Mouse (Mus musculus): Measurements from ENCODE around the gene Tfb2m. TPM values are rescaled to one million over a fixed set of nuclear protein-coding genes. Genes with fewer than 3 reads are reported as not detected.

Gene Tfb2m
- total and polyA plus RNA-seq, 3 experiments: 9.0 to 51.9 (median 39.8) TPM

- Histone ChIP-seq H3K4me1 (ENCODE audit: insufficient read depth, low read depth, low read length) (peaks cover 76% of the 10 kb centered on the region), H3K36me3 (replicated peaks) (peaks cover 44% of the 10 kb centered on the region), H3K4me3 (ENCODE audit: low read depth, low read length) (no peak overlapping the region; the same call in 1 of the 2 replicates), H3K9me3 (replicated peaks) (no peaks in the 10 kb centered on the region), H3K27me3 (ENCODE audit: insufficient read depth, low read length) (no peaks in the 10 kb centered on the region)
- DNase-seq (ENCODE audit: low spot score) (no peak), ATAC-seq (ENCODE audit: extremely low read depth, insufficient number of reproducible peaks, low FRiP score, poor library complexity, severe bottlenecking) (no peak)
- TF ChIP-seq TAL1 (conservative IDR thresholded peaks at IDR 0.05; ENCODE audit: low read depth, low read length) (no peak), POLR2AphosphoS5 (IDR thresholded peaks at IDR 0.05; ENCODE audit: insufficient replicate concordance, low read depth, low read length) (no peak), CTCF (IDR thresholded peaks at IDR 0.05; ENCODE audit: low read depth, low read length) (no peak), GATA2 (IDR thresholded peaks at IDR 0.05; ENCODE audit: borderline replicate concordance, low read depth, low read length) (no peak), GATA1 (IDR thresholded peaks at IDR 0.05; ENCODE audit: borderline replicate concordance, low read length) (no peak)
Measured at GRCm38 (mm10) chr1:179553197-179553948, 7.3 kb upstream of the Tfb2m start.

GRCm38 (mm10) chr1:179552751-179553150 lies 6.7 kb upstream of the Tfb2m start:
- ATAC-seq (ENCODE audit: extremely low read depth, insufficient number of reproducible peaks, low FRiP score, poor library complexity, severe bottlenecking) (peak; percentile 32; the same call in 1 of the 2 replicates), DNase-seq (ENCODE audit: low spot score) (no peak)
- Histone ChIP-seq H3K27me3 (ENCODE audit: insufficient read depth, low read length) (no peaks in the 10 kb centered on the region), H3K9me3 (replicated peaks) (no peaks in the 10 kb centered on the region), H3K4me3 (ENCODE audit: low read depth, low read length) (peak overlapping the region; percentile 60; the same call in 1 of the 2 replicates), H3K36me3 (replicated peaks) (peaks cover 45% of the 10 kb centered on the region), H3K4me1 (ENCODE audit: insufficient read depth, low read depth, low read length) (peaks cover 78% of the 10 kb centered on the region)
- TF ChIP-seq GATA1 (IDR thresholded peaks at IDR 0.05; ENCODE audit: borderline replicate concordance, low read length): no peak

- no peaks in the 10 kb centered on the region for H3K9me3 ChIP-seq (replicated peaks)
- DNase-seq (ENCODE audit: low spot score) (no peak), ATAC-seq (ENCODE audit: extremely low read depth, insufficient number of reproducible peaks, low FRiP score, poor library complexity, severe bottlenecking) (no peak)
- no peak for TF ChIP-seq GATA1 (IDR thresholded peaks at IDR 0.05; ENCODE audit: borderline replicate concordance, low read length)
- no peak for TF ChIP-seq CTCF (IDR thresholded peaks at IDR 0.05; ENCODE audit: low read depth, low read length)
- TF ChIP-seq GATA2 (IDR thresholded peaks at IDR 0.05; ENCODE audit: borderline replicate concordance, low read depth, low read length): no peak
- TF ChIP-seq POLR2AphosphoS5 (IDR thresholded peaks at IDR 0.05; ENCODE audit: insufficient replicate concordance, low read depth, low read length): no peak
- TF ChIP-seq TAL1 (conservative IDR thresholded peaks at IDR 0.05; ENCODE audit: low read depth, low read length): no peak
- H3K36me3 ChIP-seq (replicated peaks): peaks cover 38% of the 10 kb centered on the region
- H3K4me3 ChIP-seq (ENCODE audit: low read depth, low read length): no peak overlapping the region; the same call in 1 of the 2 replicates
- H3K4me1 ChIP-seq (ENCODE audit: insufficient read depth, low read depth, low read length): peaks cover 79% of the 10 kb centered on the region
- H3K27me3 ChIP-seq (ENCODE audit: insufficient read depth, low read length): no peaks in the 10 kb centered on the region
Measured at GRCm38 (mm10) chr1:179551921-179552320, 5.9 kb upstream of the Tfb2m start.

- peaks cover 73% of the 10 kb centered on the region for H3K4me1 ChIP-seq (ENCODE audit: insufficient read depth, low read depth, low read length)
- peak; percentile 46 for DNase-seq (ENCODE audit: low spot score)
- peak; percentile 80 for ATAC-seq (ENCODE audit: extremely low read depth, insufficient number of reproducible peaks, low FRiP score, poor library complexity, severe bottlenecking)
- no peaks in the 10 kb centered on the region for H3K27me3 ChIP-seq (ENCODE audit: insufficient read depth, low read length)
- TF ChIP-seq GATA2 (IDR thresholded peaks at IDR 0.05; ENCODE audit: borderline replicate concordance, low read depth, low read length): no peak
- peak; percentile 82 for TF ChIP-seq TAL1 (conservative IDR thresholded peaks at IDR 0.05; ENCODE audit: low read depth, low read length)
- no peak overlapping the region; the same call in 1 of the 2 replicates for H3K4me3 ChIP-seq (ENCODE audit: low read depth, low read length)
- H3K36me3 ChIP-seq (replicated peaks): peaks cover 32% of the 10 kb centered on the region
- H3K9me3 ChIP-seq (replicated peaks): no peaks in the 10 kb centered on the region
Measured at GRCm38 (mm10) chr1:179551336-179551735, 5.3 kb upstream of the Tfb2m start.

- Histone ChIP-seq H3K4me1 (ENCODE audit: insufficient read depth, low read depth, low read length) (peaks cover 73% of the 10 kb centered on the region), H3K27me3 (ENCODE audit: insufficient read depth, low read length) (no peaks in the 10 kb centered on the region), H3K4me3 (ENCODE audit: low read depth, low read length) (no peak overlapping the region), H3K9me3 (replicated peaks) (no peaks in the 10 kb centered on the region), H3K36me3 (replicated peaks) (peaks cover 30% of the 10 kb centered on the region)
- TF ChIP-seq GATA2 (IDR thresholded peaks at IDR 0.05; ENCODE audit: borderline replicate concordance, low read depth, low read length) (no peak), POLR2AphosphoS5 (IDR thresholded peaks at IDR 0.05; ENCODE audit: insufficient replicate concordance, low read depth, low read length) (no peak), GATA1 (IDR thresholded peaks at IDR 0.05; ENCODE audit: borderline replicate concordance, low read length) (no peak), TAL1 (conservative IDR thresholded peaks at IDR 0.05; ENCODE audit: low read depth, low read length) (no peak)
- no peak for DNase-seq (ENCODE audit: low spot score)
- ATAC-seq (ENCODE audit: extremely low read depth, insufficient number of reproducible peaks, low FRiP score, poor library complexity, severe bottlenecking): no peak
Measured at GRCm38 (mm10) chr1:179548996-179549752, 3.1 kb upstream of the Tfb2m start.

GRCm38 (mm10) chr1:179548220-179548619 lies 2.2 kb upstream of the Tfb2m start:
- H3K4me3 ChIP-seq (ENCODE audit: low read depth, low read length): peak overlapping the region; percentile 68
- H3K9me3 ChIP-seq (replicated peaks): no peaks in the 10 kb centered on the region
- no peak for TF ChIP-seq POLR2AphosphoS5 (IDR thresholded peaks at IDR 0.05; ENCODE audit: insufficient replicate concordance, low read depth, low read length)
- no peak for TF ChIP-seq CTCF (IDR thresholded peaks at IDR 0.05; ENCODE audit: low read depth, low read length)
- TF ChIP-seq GATA2 (IDR thresholded peaks at IDR 0.05; ENCODE audit: borderline replicate concordance, low read depth, low read length): no peak
- ATAC-seq (ENCODE audit: extremely low read depth, insufficient number of reproducible peaks, low FRiP score, poor library complexity, severe bottlenecking) (no peak), DNase-seq (ENCODE audit: low spot score) (no peak)
- H3K4me1 ChIP-seq (ENCODE audit: insufficient read depth, low read depth, low read length): peaks cover 72% of the 10 kb centered on the region
- no peaks in the 10 kb centered on the region for H3K27me3 ChIP-seq (ENCODE audit: insufficient read depth, low read length)
- peaks cover 37% of the 10 kb centered on the region for H3K36me3 ChIP-seq (replicated peaks)
